Mouse (Mus musculus): ENCODE data around the gene 9930021J03Rik. TPM values are rescaled to one million over a fixed set of nuclear protein-coding genes. Genes with fewer than 3 reads are reported as not detected.

The 9930021J03Rik gene
- 10 to 100 TPM; 16.3 to 16.6 TPM for total RNA-seq (2021)
- long read RNA-seq, experiment 1, partial matches to known transcripts = 12 of 13 reads
- long read RNA-seq, experiment 1, other reads (novel, unspliced or antisense) = 1 of 13 reads
- long read RNA-seq, experiment 2, partial matches to known transcripts = 1 of 2 reads
- long read RNA-seq, experiment 2, other reads (novel, unspliced or antisense) = 1 of 2 reads

DNA sequence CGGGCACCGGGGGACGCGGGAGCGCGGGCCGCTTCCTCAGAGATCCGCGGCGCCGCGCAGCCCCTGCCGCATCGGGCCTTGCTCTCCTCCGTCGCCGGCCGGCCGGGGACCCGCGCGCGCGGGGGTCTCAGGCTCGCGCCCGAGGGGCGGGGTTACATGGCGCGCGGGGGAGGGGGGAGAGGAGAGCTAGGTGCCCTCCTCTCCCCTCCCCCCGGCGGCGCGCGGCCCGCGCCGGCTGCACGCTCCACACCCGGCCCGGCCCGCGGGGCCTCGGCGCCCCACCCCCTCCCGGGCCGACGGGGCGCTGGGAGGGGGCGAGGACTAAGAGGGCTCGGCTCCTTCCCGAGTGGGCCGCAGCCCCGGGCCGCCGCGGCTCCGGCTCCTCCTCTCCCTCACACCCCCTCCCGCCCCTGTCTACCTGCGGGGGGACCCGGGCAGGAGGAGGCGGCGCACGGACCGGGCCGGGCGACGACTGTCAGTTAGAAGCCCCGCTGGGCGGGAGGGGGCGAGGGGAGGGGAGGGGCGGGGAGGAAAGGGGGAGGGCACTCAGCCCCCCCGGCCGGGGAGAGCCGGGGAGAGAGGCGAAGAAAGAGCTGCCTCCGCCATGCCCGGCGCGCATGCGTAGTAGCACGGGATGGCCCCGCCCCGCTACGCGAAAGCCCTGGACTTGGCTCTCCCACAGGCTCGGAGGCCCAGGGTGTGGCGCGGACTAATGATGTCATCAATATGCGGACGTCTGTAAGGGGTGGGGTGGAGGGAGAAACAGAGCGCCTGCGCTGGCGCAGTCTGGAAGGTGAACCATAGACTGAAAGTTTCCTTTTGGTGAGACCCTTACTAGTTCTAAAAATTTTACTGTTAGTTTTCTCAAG is at the start of gene 9930021J03Rik:
9930021J03Rik (minus strand) TSS at position 73 of the 869 bp plus-strand sequence.
- peak; percentile 98 to 99 for DNase-seq

DNA sequence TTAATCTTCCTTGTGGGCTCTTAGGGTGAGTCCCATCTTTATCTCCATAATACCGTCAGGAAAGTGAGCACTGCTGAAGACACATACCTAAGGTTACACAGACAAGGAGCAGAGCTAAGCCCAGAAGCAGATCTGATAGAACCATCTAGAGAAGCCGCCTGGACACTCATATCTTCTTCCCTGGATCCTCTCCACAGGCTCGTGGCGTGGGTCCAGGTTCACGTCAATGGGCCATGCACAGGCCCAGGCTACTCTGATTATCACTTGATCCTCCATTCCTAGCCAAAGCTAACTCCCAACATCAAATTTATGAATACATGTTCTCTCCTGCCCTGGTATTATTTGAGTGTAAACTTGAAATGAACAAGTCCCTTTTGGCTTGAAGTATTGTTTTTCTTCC is 47.9 kb upstream of the 9930021J03Rik start:
- no peak for DNase-seq

DNA sequence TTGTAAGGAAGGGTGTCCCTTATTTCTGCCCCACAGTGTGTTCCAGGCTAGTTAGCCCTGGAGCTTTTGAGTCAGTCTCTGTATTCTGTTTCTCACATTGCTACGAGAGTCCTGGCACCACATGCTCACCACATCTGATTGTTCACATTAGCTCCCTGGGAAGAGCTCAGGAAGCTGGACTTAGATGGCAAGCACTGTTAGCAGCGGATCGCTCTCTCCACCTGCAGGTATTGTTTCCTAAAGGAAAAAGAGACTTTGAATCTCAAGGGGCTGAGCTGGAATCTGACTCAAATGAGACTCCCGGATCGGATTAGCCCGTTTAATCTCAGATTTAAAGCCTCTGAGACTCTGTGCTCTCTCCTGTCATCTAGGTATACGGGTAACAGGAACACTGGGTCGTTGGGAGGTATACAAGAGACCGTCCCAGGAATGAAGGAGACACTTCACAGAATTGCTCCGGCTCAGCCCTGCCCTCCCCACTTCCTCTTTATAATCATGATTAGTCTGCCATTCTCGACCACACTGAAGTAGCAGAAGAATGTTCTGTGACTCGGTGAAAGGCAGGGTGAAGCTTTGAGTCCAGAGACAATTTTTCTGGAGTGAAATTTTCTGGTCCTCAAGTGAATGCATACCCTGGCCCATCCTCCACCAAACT is 45.4 kb upstream of the 9930021J03Rik start:
- no peak for DNase-seq

DNA sequence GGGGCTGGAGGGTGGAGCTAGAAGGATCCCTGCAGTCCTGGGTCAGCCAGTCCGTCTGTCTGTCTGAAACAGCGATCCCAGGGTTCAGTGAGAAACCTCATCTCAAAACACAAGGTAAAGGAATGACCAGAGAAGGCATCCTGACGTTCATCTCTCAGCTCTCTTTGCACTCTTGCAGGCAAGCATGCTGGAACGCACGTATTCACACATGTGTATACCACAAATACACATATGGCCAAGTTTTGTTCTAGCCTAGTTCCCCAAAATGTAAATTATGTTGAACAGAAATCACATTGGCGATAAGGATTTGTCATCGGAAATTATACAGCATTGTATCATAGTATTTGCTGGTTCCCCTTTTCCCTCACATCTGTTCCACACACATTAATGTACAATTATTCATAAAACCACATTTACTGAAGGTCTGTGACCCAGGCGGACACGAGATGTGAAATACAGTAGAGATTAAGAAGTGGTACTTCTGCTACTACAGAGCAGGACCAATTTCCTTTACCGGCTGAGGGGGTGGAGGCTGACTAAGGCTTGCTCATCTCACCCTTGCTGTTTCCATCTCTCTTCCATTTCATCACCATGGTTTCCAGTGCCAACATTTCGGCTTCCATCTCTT is 44.2 kb upstream of the 9930021J03Rik start:
- no peak for DNase-seq

DNA sequence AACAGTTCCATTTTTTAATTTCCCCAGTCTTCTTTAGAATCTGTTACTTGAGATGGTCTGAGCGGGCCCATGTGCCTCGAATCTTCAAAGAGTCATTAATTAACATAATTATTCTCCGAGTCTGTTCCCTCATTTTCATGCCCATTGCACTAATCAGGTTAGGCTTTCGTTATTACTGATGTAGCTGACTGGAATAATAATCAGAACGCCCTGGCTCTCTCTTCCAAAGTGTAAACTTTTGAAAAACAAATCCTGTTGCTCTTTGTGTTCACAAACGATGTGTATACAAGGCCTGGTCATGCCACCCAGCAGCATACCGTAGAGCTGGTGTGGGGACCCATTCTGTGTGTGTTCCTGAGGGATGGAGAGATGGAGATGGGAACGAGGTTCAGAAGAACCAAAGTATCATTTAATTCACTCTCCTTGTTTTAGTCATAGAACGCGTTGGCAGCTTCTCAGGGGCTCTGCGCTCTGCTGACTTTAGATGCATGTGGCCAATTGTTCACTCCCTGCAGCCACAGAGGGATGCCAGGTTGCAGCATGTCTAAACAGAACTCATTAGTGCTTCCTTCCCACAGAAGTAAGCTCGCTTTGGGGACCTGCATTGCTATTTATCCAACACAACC is 38.4 kb upstream of the 9930021J03Rik start:
- DNase-seq = no peak

DNA sequence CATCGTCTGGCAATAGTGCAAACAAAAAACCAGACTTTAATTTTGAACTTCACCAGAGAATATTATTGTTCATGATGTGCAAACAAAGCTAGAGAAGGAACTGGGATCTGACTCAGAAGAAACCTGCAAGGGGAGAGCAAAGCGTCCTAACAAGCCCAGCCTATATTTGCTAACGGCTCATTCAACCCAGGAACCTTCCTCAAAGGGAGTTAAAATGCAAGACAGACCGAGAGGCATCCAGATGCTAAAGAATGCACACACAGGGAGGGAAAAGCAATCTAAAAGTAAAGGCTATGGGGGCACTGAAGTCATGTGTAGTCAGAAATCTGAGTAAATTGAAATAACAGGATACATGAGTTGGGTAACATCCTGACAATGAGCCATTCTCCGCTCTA is 37.8 kb upstream of the 9930021J03Rik start:
- DNase-seq = no peak

DNA sequence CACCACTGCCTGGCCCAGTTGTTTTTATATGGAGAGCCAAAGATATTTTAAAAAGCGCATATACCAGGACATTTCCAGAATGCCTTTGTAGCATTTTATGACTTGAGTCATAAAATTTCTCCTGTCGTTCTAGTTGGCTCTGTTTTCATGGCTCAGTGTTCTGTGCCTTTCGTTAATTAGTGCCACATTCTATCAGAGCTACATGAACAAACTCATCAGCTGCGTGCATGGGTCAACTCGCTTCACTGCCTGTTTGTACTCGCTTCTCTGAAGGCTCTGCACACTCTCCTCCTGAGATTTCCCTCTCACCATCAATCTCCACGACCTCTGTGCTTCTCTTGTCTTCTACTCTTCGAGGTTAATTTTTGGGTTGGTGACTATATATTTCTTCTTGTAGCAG is 37.2 kb upstream of the 9930021J03Rik start:
- DNase-seq = no peak

DNA sequence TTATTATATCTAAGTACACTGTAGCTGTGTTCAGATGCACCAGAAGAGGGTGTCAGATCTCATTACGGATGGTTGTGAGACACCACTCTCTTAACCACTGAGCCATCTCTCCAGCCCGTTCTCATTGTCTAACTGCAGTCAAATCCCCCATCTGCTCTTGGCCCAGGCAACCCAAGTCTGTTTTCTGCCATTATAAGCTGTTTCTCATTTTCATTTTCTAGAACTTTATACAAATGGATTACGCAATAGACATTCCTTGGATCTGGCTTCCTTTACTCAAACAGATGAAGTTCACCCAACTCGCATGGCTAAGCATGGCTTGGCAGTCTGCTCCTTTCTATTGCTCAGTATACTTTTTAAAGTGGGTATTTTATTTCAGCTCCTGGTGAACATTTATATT is 34.9 kb upstream of the 9930021J03Rik start:
- no peak for DNase-seq

DNA sequence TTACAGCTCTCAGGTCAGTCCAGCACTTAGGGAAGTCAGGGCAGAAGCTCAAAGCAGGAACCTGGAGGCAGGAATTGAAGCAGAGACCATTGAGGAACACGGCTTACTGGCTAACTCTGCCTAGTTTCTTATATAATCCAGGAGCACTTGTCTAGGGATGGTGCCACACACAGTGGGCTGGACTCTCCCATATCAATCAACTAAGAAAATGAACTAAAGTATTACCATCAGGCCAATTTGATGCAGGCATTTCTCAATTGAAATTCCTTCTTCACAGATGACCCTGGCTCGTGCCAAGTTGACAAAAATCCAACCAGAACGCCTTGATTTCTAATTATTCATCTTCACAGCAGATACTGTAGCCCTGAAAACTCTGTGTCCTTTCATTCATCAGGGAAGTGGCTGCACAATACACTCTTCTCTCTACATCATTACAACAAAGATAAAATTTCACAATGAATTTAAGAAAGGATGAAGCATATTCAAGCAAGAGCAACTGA is 32.9 kb upstream of the 9930021J03Rik start:
- DNase-seq = peak in 1 of 2 experiments; percentile 46

DNA sequence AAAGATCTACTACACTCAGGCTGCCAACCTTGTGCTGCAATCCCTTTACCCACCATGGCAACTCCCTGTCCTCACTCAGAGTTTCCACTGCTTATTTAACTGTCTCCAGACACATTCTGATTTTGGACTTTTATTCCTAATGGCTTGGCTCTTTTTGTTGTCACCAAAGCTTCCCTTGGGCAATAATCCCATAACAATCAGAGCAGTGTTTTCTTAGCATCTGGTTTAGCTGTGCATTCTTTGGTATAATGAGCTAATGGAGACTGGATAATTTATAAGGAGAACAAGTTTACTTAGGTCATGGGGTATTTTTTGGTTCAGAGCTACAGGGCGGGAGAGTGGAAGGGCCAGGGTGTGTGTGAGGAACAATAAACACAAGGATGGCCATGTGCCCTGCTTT is 32.4 kb upstream of the 9930021J03Rik start:
- DNase-seq = no peak

DNA sequence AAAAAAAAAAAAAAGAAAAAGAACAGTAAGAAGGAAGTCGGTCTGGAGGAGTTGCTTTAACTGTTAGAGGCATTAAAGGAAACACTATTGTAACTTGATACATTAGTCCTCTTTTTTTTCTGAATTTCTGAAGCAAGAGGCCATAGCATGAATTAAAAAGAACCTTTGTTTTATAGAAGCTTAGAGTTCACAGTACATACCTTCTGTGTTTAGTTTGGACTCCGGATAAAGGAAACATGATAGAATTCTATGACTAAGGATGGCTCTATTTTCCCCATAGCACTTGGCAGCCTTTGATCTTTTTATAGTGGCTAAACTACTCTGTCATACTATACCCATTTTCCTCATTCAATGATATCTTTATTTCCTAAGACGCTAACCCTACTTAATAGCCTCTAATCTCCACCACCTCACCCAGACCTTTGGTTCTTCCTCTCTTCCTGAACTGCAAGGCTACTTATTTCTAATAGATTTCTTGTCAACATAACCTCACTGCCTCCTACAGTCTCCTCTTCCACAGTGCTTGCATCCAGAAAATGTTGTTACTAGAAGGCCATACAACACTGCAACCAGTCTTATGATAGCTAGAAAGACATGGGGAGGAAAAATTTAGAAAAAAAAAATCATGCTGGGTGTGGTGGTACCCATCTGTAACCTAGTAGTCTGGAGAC is 29.7 kb upstream of the 9930021J03Rik start:
- DNase-seq = no peak

DNA sequence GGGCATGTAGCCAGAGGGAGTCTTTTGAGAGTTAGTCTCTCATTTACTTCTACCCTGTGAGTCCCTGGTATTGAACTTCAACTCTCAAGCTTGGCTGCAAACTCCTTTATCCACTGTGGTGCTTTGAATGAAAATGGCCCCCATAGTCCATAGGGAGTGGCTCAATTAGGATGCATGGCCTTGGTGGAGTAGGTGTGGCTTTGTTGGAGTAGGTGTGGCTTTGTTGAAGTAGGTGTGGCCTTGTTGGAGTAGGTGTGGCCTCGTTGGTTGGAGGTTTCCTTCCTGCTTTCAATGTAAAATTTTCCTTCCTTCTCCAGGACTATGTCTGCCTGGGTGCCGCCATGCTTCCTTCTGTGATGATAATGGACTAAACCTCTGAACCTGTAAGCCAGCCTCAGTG is 25.1 kb upstream of the 9930021J03Rik start:
- no peak for DNase-seq

DNA sequence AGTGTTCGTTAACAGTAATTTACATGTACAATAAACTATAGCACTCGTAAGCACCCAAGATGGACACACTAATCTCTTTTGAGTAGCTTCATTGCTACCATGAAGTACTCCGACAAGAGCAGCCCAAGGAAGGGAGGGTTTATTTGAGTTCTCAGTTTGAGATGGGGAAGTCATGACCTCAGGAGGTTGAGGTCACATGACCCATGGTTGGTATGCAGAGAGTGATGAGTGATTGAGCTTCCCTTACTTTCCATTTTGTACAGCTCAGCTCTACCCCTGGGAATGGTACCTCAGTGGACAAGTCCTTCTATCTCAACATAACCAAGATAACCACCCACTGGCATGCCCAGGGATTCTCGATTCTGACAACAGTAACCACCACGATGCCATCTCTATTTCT is 22.8 kb upstream of the 9930021J03Rik start:
- DNase-seq = no peak

DNA sequence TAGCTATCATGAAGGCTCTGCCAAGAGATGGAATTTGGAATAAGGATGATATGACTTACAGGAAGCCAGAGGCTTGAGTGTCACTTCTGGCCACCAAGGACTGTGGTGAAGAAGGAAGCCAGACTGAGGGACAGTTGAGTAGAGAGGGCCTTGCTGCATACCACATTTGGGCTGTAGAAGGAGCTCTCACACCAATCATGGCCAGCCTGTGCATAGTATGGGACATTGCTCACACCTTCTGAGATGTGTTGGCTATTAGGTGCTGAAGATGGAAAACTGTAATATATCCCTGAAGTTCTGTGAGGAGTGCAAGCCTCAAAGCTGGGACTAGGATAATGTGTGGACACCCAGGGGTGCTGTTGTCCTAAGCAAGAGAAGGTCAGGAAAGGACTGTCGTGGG is 20.9 kb upstream of the 9930021J03Rik start:
- peak; percentile 9 to 16 for DNase-seq

DNA sequence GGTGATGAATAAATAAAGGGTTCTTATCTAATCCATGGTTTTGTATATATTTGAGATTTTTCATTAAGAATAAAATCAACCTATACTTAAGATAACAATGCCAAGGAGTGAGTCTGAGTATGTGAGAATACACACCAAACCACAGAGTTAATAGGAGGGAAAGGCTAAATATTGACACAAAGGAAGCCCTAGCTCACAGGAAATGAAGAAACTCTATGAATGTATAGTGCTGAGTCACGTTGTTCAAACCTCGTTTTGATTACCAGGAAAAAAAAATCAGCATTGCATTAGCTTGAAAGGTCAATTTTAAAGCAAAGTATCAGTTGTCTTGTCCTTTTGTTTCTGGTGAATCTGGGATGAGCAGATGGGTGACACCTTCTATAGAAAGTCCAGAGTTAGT is 19.2 kb upstream of the 9930021J03Rik start:
- DNase-seq = no peak

DNA sequence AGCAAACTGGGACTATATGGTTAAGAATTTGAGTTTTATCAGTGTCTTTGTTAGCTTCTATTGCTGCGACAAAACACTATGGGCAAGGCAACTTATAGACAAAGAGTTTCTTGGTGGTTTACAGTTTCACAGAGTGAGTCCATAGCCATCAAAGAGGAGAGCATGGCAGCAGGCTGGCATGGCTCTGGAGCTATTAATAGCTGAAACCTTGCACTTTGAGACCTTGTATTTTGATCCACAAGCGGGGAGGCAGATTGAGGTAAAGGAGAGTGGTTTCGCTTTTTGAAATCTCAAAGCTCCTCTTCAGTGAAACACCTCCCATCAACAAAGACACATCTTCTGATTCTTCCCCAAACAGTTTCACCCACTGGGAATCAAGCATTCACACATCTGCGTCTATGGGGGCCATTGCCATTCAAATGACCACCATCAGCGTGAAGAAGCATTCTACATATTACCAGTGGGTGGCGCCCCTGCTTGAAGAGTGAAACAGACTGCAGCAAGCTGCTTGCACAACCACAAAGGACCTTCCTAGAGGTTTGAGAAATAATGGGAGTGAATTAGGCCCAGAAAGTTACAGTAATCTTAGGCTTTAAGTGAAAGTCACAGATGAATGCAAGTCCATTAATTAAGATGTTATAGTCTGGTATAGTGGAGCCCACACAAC is 18.4 kb upstream of the 9930021J03Rik start:
- DNase-seq = peak; percentile 65

DNA sequence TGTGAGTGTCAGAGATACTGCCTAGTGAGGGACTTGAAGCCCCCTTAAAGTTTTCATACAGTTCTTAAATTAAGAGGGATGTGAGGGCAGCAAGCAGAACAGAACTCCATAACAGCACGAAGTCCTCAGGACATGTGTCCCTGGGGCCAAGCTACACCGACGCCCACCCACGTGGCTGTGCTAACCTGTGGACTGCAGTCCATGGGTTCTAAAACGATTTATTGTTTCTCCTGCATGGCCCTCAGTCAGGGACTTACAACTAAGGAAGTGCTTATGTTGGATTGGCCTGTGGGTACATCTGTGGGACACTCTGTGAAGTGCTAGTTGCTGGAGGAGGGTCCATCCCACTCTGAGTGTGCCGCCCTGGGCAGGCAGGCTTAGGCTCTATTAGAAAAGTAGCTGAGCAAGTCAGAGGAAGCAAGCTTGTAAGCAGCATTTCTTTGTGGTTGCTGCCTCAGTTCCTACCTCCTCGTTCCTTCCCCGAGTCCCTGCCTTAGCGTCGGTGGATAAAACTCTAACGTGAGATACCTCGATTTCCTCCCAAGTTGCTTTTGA is 17.7 kb upstream of the 9930021J03Rik start:
- no peak for DNase-seq

DNA sequence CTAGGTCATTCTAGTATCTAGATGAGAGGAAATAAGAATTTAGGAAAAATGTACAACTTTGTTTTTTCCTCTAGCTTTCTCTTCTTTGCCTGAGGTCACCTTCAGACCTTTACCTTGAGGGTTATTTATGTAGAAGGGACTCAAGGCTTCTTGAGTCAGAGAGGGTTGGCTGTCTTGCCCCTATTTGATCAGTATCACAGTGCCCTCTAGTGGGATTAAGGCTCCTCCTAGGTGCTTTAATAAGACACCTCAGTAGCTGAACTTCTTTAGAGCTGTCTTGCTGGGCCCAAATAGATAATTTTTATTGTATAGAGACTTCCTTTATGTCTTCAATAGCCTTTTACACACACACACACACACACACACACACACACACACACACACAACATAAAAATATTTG is 15.2 kb upstream of the 9930021J03Rik start:
- peak in 1 of 2 experiments; percentile 66 for DNase-seq

DNA sequence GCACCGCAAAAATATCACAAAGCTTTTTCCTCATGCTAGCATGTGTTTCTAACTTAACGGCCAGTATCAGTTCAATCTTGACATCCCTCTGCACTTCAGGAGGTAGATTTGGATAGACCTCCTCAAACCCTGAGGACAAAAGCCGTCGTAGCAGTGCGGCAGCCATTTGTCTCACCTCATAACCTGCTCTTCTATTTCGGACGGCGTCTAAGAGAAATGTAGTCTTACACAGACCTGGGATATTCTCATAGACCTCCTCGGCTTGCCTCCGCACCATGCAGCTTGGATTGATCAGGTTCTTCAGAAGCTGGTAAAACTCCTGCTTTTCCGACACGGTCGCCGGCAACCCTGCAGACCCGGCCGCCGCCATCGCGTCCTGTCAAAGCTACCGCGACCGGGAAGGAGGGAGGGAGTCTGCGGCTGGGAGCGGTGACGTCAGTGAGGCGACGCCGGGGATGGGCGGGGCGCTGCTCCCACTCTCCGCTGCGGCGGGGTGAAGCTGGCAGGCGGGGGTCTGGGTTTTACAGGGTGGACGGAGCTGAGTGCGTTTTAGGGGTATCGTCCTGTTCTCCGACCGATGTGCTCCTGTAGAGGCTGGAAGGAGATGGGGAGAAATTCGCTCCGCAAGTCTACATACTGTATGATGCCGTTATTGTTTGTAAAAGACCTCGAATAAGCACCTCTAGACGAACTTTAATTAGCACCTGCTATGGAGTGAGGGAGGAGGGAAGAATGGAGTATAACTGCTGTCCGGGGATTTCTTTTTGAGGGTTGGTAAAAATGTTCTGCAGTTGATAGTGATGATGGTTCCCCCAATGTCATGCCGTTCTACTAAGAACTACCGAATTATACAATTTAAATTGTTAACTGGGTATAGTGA is 7.0 kb upstream of the 9930021J03Rik start, which contains the start of gene Ranbp6:
Ranbp6 (minus strand) TSS at position 394 of the 880 bp plus-strand sequence.
- peak; percentile 96 to 97 for DNase-seq
